Mouse (Mus musculus): ENCODE data around the gene Szrd1.

Szrd1 gene

GRCm38 (mm10) chr4:141067516-141068046, 72.0 kb downstream of the Szrd1 start:
- no peak for DNase-seq (ENCODE audit: low spot score in 2 of 2)

GRCm38 (mm10) chr4:141066709-141067515, 72.7 kb downstream of the Szrd1 start:
- no peak for DNase-seq (ENCODE audit: low spot score in 2 of 2)

GRCm38 (mm10) chr4:141065123-141065522, 74.5 kb downstream of the Szrd1 start:
- peak; percentile 67 to 72 for DNase-seq (ENCODE audit: low spot score in 2 of 2)

GRCm38 (mm10) chr4:141064104-141064659, 75.4 kb downstream of the Szrd1 start:
- no peak for DNase-seq (ENCODE audit: low spot score in 2 of 2)

Measured in frontal cortex, postnatal 25 days (tissue).